Mouse (Mus musculus) brain, embryonic 14.5 days (tissue): ENCODE measurements around the gene Supt6. TPM values are rescaled to one million over a fixed set of nuclear protein-coding genes. Genes with fewer than 3 reads are reported as not detected.
"Not testable (repeated sequence)": the region's sequence is repeated elsewhere in the genome, so short reads cannot be mapped to it uniquely, and the experiment has no call there.

Experiments
- DNase-seq: peaks from one replicate; pipeline ENCODE4 v3.0.0-alpha.2; 2011; ENCODE audit warnings: low read depth
- CTCF ChIP-seq: fragments of 200-500 bp; IDR thresholded peaks from 2 replicates; pipeline ENCODE4 v1.5.1; 2012; ENCODE audit warnings: inconsistent platforms, mild to moderate bottlenecking, moderate library complexity, borderline replicate concordance; ENCODE audit not compliant: insufficient read depth, insufficient read length; ENCODE audit errors: extremely low read depth
- POLR2A ChIP-seq: fragments of 200-500 bp; IDR thresholded peaks from 2 replicates; pipeline ENCODE4 v1.6.1; 2012; ENCODE audit warnings: mild to moderate bottlenecking, inconsistent platforms, borderline replicate concordance; ENCODE audit not compliant: poor library complexity, insufficient read depth, insufficient read length, severe bottlenecking; ENCODE audit errors: extremely low read depth
- polyA plus RNA-seq: library from polyadenylated mRNA; depleted of rRNA; stranded (reverse); fragments of >200 nt; gene quantifications from 2 replicates; pipeline ENCODE4 v1.2.3, GENCODE M21; 2012; rRNA removed

Gene Supt6
- polyA plus RNA-seq = 17.3 and 39.5 TPM in 2 replicates

- peak; percentile 96 for DNase-seq
- TF ChIP-seq CTCF (no peak; the same call in 1 of the 2 replicates), POLR2A (peak; percentile 69; the same call in 1 of the 2 replicates)
These were observed at the start of gene Supt6, which contains the start of gene Sdf2 for GRCm38 (mm10) chr11:78245627-78246317. Gene Supt6 (minus strand): TSS chr11:78245987. Gene Sdf2 (plus strand): TSS chr11:78245746.

DNA sequence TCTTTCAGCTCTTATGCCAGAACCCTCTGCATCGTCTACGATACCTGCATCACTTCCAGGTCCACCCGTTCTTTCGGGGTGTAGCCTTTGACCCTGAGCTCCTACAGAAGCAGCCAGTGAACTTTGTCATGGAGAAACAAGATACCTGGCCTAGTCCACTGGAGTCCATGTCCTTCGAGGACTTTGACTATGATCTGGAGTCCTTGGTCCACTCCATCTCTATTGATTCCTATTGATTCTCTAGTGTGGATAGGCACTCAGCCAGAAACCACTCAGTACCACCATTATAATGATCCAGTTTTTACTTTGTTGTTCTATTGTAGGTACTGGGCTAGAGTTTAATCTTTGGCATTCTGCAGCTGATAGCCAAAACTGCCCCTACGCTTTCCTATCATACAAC lies 48.8 kb upstream of the Supt6 start:
- TF ChIP-seq CTCF (no peak), POLR2A (no peak)

GRCm38 (mm10) chr11:78290654-78291053 lies 44.9 kb upstream of the Supt6 start, which contains the start of gene BC030499:
Gene BC030499 (plus strand): TSS chr11:78290841.
- TF ChIP-seq CTCF (no peak), POLR2A (no peak)
- DNase-seq = no peak

More for the DNA sequence above, 48.8 kb upstream of the Supt6 start:
- DNase-seq = no peak

GRCm38 (mm10) chr11:78289146-78289763 lies 43.5 kb upstream of the Supt6 start:
- TF ChIP-seq POLR2A (no peak), CTCF (no peak)
- no peak for DNase-seq

DNA sequence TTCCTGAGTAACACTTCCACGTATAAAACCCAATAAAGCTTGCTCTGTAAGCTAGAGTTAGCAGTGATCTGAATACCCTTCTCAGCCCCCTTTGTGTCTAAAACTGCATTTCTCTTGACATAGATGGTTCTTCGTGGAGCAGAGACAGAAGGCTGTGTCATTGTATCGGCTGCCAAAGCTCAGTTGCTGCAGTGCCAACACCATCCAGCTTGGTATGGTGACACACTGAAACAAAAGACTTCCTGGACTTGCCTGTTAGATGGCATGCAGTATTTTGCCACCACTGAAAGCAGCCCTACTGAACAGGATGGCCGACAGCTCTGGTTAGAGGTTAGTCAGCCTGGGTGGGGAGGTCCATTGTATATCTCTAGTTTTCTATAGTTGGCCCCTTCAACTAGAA lies 33.8 kb upstream of the Supt6 start:
- peak; percentile 5 for DNase-seq
- no peak for TF ChIP-seq CTCF
- TF ChIP-seq POLR2A = no peak

- DNase-seq = no peak
- TF ChIP-seq CTCF = no peak
- TF ChIP-seq POLR2A = no peak
These were observed 33.1 kb upstream of the Supt6 start for GRCm38 (mm10) chr11:78278853-78279252.

- TF ChIP-seq CTCF = peak; percentile 21; the same call in 1 of the 2 replicates
- DNase-seq = not testable (repeated sequence)
These were observed 30.4 kb upstream of the Supt6 start for GRCm38 (mm10) chr11:78276169-78276568.

DNA sequence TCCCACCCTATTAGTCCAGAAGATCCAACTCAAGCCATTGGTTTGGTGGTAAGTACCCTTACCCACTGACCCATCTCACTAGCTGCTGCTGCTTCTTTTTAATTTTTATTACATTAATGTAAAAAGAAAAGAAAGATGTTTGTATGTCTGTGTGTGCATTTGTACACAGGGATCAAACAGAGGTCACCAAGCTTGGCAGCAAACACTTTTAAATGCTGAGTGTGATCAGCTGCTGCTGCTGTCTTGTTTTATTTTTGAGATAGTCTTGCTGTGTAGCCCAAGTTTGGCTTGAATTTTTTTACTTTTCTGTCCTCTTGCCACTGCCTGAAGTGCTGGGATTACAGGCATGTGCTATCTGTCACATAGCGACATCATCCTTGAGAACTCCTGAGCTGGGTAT lies 29.8 kb upstream of the Supt6 start:
- TF ChIP-seq CTCF (no peak), POLR2A (no peak)
- DNase-seq = no peak

GRCm38 (mm10) chr11:78271986-78272385 lies 26.2 kb upstream of the Supt6 start:
- TF ChIP-seq POLR2A = no peak
- TF ChIP-seq CTCF = no peak
- peak; percentile 4 for DNase-seq

- TF ChIP-seq CTCF (no peak), POLR2A (no peak)
- DNase-seq = no peak
These were observed 19.8 kb upstream of the Supt6 start for GRCm38 (mm10) chr11:78265571-78265970.

GRCm38 (mm10) chr11:78262550-78262949 lies 16.8 kb upstream of the Supt6 start:
- peak; percentile 83 for DNase-seq
- no peak for TF ChIP-seq POLR2A
- TF ChIP-seq CTCF = peak; percentile 74

GRCm38 (mm10) chr11:78261380-78262352 lies 15.9 kb upstream of the Supt6 start, which contains the start of gene 2610507B11Rik:
Gene 2610507B11Rik (plus strand): TSS chr11:78261752.
- DNase-seq = peak; percentile 98
- peak; percentile 97 for TF ChIP-seq POLR2A
- no peak for TF ChIP-seq CTCF
